Mouse (Mus musculus) neural tube, embryonic 12.5 days (tissue): ENCODE data around the gene Ttll5. TPM values are rescaled to one million over a fixed set of nuclear protein-coding genes. Genes with fewer than 3 reads are reported as not detected.

ENCODE experiments used
- ATAC-seq: fragments of 200-750 bp; cut with Nextera tagmentation; 2 replicates; pipeline ENCODE4 v1.8.0; 2017; ENCODE audit warnings: low read depth, mild to moderate bottlenecking, moderate TSS enrichment, moderate library complexity; ENCODE audit not compliant: low FRiP score
- H3K27ac ChIP-seq: fragments of 300-500 bp; sonication (generic); 2 replicates; pipeline ENCODE4 v1.5.1; 2016
- H3K27me3 ChIP-seq: fragments of 300-500 bp; sonication (generic); replicated peaks from 2 replicates; pipeline ENCODE4 v1.6.1; 2016; ENCODE audit warnings: mild to moderate bottlenecking
- H3K36me3 ChIP-seq: fragments of 300-500 bp; sonication (generic); 2 replicates; pipeline ENCODE4 v1.6.1; 2016; ENCODE audit warnings: mild to moderate bottlenecking
- H3K4me1 ChIP-seq: fragments of 300-500 bp; sonication (generic); 2 replicates; pipeline ENCODE4 v1.6.1; 2016
- H3K4me2 ChIP-seq: fragments of 300-500 bp; sonication (generic); replicated peaks from 2 replicates; pipeline ENCODE4 v1.6.1; 2016; ENCODE audit warnings: mild to moderate bottlenecking
- H3K4me3 ChIP-seq: fragments of 300-500 bp; sonication (generic); 2 replicates; pipeline ENCODE4 v1.5.1; 2016
- H3K9ac ChIP-seq: fragments of 300-500 bp; sonication (generic); 2 replicates; pipeline ENCODE4 v1.6.1; 2016; ENCODE audit warnings: mild to moderate bottlenecking
- H3K9me3 ChIP-seq: fragments of 300-500 bp; sonication (generic); 2 replicates; pipeline ENCODE4 v1.6.1; 2016; ENCODE audit warnings: mild to moderate bottlenecking
- WGBS: fragments of 180-500 bp; shearing (Covaris S2); methylation state at CpG from one replicate; pipeline ENCODE4 v1.1.7; 2016; 5-methylcytosine and 5-hydroxymethylcytosine counted together
- polyA plus RNA-seq: library from polyadenylated mRNA; unstranded; fragments of >200 nt; fragmentation: Nextera tagmentation; extraction: Ambion mirVana; gene quantifications from 2 replicates; pipeline ENCODE4 v1.2.1, GENCODE M21; 2016

Gene Ttll5
- polyA plus RNA-seq, 1 experiment from 2014 or later: 12.7 TPM

DNA sequence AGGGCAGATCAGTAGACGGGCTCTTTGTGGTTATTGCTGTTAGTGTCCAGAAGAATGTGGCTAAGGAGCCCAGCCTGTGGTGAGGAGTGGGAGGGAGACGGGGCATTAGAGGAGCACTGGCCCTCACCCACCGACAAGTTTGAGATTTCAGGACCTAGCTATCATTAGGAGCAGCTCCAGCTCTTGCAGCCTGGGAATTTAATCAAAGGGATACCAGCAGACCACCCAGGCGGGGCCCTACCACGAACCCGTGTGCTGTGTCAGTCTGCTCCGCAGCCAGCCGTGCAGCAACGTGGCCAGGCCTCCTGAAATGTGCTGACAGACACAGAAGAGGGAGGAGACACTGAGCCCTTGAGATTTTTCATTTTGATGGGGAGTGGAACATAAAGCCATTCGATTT is 119.0 kb downstream of the Ttll5 start:
- no peak overlapping the region for H3K27ac ChIP-seq
- H3K27me3 ChIP-seq: no peaks in the 10 kb centered on the region
- ATAC-seq: no peak
- no peak overlapping the region for H3K9ac ChIP-seq
- no peaks in the 10 kb centered on the region for H3K4me1 ChIP-seq
- WGBS: 48% methylated on average over 10 of the region's 10 CpGs
- H3K4me2 ChIP-seq: no peak overlapping the region
- no peaks in the 10 kb centered on the region for H3K9me3 ChIP-seq
- H3K4me3 ChIP-seq: no peak overlapping the region
- H3K36me3 ChIP-seq: no peaks in the 10 kb centered on the region

DNA sequence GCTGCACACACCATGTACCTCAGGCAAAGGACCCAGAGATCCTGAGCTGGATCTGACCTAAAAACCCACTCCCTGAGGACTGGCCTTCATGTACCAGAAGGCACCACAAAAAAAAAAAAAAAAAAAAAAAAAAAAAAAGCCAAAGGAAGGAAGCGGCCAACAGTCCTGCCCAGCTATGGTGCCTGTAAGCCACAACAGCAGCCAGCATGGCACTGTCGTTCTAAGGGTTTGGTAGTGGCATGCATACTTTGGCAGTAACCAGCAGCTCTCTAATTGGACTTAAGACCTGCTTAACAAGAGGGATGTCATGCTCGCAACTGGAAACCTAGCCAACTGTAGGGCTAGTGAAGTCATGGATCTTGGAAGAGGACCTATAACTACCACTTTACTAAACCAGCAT is 120.0 kb downstream of the Ttll5 start:
- Histone ChIP-seq H3K27ac (no peak overlapping the region), H3K4me2 (no peak overlapping the region), H3K9ac (no peak overlapping the region), H3K4me3 (no peak overlapping the region), H3K36me3 (no peaks in the 10 kb centered on the region), H3K4me1 (no peaks in the 10 kb centered on the region), H3K9me3 (no peaks in the 10 kb centered on the region), H3K27me3 (no peaks in the 10 kb centered on the region)
- 95% methylated on average over 3 of the region's 3 CpGs for WGBS
- ATAC-seq: no peak

DNA sequence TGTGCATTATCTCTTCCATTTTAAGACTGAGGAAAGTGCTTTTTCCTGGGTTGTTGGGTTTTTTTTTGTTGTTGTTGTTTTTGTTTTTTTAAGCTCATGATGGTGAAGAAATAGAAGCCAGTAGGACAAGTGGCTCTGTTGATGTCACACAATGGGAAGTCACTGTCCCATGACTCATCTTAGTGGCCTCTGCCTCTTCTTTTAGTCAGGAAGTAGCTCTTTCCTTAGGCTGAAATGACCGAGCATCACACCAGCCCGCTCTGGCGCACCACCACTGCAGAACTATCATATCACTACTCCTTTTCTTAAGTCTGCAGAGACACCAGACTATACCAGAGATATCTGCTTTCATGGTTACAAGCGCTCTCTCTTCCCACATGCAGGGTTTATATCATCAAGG is 122.7 kb downstream of the Ttll5 start:
- WGBS: 93% methylated on average over 4 of the region's 4 CpGs
- no peaks in the 10 kb centered on the region for H3K9me3 ChIP-seq
- H3K27me3 ChIP-seq: no peaks in the 10 kb centered on the region
- H3K9ac ChIP-seq: no peak overlapping the region
- no peaks in the 10 kb centered on the region for H3K4me1 ChIP-seq
- H3K4me3 ChIP-seq: no peak overlapping the region
- H3K4me2 ChIP-seq: no peak overlapping the region
- no peak for ATAC-seq
- H3K27ac ChIP-seq: no peak overlapping the region
- 0 out of 2 replicates have a peak, but pooled peaks cover 3% of the 10 kb centered on the region for H3K36me3 ChIP-seq

DNA sequence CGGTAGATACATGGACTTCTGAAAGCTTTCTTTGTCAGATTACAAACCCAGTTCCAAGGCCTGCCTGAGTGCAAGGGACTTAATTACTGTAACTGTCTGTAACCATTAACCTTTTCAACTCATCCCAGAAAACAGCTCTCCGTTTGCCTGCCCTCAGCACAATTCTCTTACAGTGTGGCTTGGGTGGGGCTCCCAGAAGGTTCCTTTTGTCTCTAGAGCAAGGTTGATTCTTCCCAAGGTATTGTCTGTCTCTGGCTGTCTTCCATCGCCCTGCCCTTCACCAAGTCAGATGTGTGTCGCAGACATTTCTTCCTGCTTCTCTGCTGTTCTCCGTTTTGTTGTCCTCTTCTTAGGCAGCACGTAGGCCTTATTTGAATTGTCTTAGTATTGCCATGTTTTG is 125.2 kb downstream of the Ttll5 start:
- Histone ChIP-seq H3K27me3 (no peaks in the 10 kb centered on the region), H3K9ac (no peak overlapping the region), H3K4me2 (no peak overlapping the region), H3K27ac (no peak overlapping the region), H3K9me3 (no peaks in the 10 kb centered on the region), H3K36me3 (0 out of 2 replicates have a peak, but pooled peaks cover 9% of the 10 kb centered on the region), H3K4me1 (no peaks in the 10 kb centered on the region), H3K4me3 (no peak overlapping the region)
- 84% methylated on average over 6 of the region's 6 CpGs for WGBS
- no peak for ATAC-seq

DNA sequence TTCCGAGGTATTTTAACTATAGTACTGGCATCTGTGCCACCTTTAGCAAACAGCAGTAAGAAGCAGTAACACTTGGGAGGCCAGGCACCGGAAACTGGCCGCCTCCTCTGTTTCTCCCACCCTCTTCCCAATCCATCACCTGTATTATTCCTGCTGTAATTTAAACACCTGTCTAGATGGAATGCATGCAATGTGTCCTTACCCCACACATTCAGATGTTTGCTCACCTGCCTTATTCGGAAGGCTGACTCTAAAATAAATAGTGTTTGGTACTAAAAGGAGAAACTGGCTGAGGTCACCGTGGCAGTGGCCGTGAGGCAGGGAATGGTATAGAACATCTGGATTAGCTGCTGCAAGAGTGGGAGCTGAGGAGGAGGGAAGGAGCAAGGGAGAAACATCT is 125.9 kb downstream of the Ttll5 start:
- WGBS: 85% methylated on average over 6 of the region's 6 CpGs
- ATAC-seq: no peak

DNA sequence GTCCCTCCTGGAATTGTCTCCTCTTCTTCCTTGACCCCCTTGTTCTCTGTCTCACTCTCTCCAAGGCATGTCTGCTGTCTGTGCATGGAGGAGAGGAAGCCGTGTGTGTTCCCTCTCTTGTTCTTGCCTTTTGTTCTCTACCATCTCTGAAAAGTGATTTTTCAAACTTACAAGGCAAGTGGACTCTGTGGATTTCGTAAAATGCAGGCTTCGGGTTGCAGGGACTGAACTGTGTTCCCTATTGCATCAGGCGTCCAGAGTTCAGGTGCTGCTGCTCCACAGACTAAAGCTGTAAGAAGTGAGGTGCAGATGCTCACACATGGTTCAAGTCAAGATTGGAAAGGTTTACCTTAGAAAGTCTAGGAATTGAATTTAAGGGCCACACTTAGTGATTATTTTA is 126.6 kb downstream of the Ttll5 start:
- no peak for ATAC-seq
- H3K9me3 ChIP-seq: no peaks in the 10 kb centered on the region
- H3K27me3 ChIP-seq: no peaks in the 10 kb centered on the region
- no peak overlapping the region for H3K9ac ChIP-seq
- H3K27ac ChIP-seq: no peak overlapping the region
- H3K4me3 ChIP-seq: no peak overlapping the region
- H3K36me3 ChIP-seq: 0 out of 2 replicates have a peak, but pooled peaks cover 10% of the 10 kb centered on the region
- H3K4me1 ChIP-seq: no peaks in the 10 kb centered on the region
- 90% methylated on average over 4 of the region's 4 CpGs for WGBS
- no peak overlapping the region for H3K4me2 ChIP-seq

More for the DNA sequence above, 125.9 kb downstream of the Ttll5 start:
- Histone ChIP-seq H3K36me3 (0 out of 2 replicates have a peak, but pooled peaks cover 10% of the 10 kb centered on the region), H3K9me3 (no peaks in the 10 kb centered on the region), H3K9ac (no peak overlapping the region), H3K27ac (no peak overlapping the region), H3K27me3 (no peaks in the 10 kb centered on the region), H3K4me3 (no peak overlapping the region), H3K4me1 (no peaks in the 10 kb centered on the region), H3K4me2 (no peak overlapping the region)

DNA sequence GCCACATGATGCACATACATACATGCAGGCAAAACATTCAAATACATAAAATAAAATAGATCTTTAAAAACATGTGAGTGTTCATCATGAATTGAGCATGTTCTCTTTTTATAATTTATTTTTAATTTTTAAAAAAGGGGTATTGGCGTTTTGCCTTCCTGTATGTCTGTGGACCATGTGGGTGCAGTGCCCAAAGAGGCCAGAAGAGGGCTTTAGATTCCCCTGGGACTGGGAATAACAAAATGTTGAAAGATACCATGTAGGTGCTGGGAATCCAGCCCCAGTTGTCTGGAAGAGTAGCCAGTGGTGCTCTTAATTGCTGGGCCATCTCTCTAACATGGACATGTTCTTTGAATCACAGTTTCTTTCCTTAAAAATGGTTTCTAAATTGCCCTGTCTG is 127.4 kb downstream of the Ttll5 start:
- WGBS: 96% methylated on average over 1 of the region's 1 CpGs

DNA sequence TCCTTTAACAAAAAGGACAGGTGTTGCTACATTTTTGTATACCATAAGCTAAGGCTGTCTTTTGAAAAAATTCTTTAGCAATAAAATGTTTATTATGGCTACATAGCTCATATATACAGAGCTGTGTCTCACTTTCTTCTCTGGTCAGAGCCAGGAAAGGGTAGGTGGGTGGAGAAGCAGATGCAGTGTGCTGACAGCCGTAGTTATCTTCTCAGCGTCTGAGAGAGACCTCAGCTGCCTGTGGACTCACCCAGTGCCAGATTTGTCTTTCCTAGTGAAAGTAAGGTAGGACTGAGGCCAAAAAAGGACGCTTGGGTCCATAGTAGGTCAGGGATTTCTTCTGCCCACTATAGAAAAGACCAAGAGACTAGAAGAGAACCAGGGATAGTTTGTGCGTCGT is 127.9 kb downstream of the Ttll5 start:
- no peak overlapping the region for H3K4me2 ChIP-seq
- no peaks in the 10 kb centered on the region for H3K27me3 ChIP-seq
- H3K27ac ChIP-seq: no peak overlapping the region
- no peak overlapping the region for H3K9ac ChIP-seq
- H3K4me3 ChIP-seq: no peak overlapping the region
- ATAC-seq: no peak
- peaks cover 17% of the 10 kb centered on the region for H3K36me3 ChIP-seq
- H3K4me1 ChIP-seq: no peaks in the 10 kb centered on the region
- WGBS: 94% methylated on average over 5 of the region's 5 CpGs
- no peaks in the 10 kb centered on the region for H3K9me3 ChIP-seq

More for the DNA sequence above, 127.4 kb downstream of the Ttll5 start:
- no peak for ATAC-seq
- Histone ChIP-seq H3K27me3 (no peaks in the 10 kb centered on the region), H3K9ac (no peak overlapping the region), H3K4me3 (no peak overlapping the region), H3K9me3 (no peaks in the 10 kb centered on the region), H3K36me3 (peaks cover 17% of the 10 kb centered on the region), H3K27ac (no peak overlapping the region), H3K4me1 (no peaks in the 10 kb centered on the region), H3K4me2 (no peak overlapping the region)

DNA sequence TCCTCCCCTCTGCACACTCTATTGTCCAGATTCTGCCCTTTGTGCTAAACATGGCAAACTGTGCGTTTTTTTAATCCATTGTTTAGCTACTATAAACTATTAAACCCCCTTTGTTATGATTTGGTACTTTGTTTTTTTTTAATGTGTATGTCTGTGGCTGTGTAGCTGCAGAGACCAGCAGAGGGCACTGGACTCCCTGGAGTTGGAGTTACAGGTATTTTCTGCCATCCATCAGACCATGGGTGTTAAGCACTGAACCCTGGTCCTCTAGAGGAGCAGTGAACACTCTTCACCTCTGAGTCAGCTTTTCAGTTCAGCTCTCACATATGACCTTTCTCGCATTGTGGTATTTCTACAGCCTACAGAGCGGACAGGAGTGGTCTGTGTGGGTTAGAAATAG is 129.7 kb downstream of the Ttll5 start:
- Histone ChIP-seq H3K27me3 (no peaks in the 10 kb centered on the region), H3K4me3 (no peak overlapping the region), H3K9me3 (no peaks in the 10 kb centered on the region), H3K4me1 (no peaks in the 10 kb centered on the region), H3K9ac (no peak overlapping the region), H3K4me2 (no peak overlapping the region), H3K36me3 (peaks cover 17% of the 10 kb centered on the region), H3K27ac (no peak overlapping the region)
- no peak for ATAC-seq
- WGBS: 90% methylated on average over 3 of the region's 3 CpGs

DNA sequence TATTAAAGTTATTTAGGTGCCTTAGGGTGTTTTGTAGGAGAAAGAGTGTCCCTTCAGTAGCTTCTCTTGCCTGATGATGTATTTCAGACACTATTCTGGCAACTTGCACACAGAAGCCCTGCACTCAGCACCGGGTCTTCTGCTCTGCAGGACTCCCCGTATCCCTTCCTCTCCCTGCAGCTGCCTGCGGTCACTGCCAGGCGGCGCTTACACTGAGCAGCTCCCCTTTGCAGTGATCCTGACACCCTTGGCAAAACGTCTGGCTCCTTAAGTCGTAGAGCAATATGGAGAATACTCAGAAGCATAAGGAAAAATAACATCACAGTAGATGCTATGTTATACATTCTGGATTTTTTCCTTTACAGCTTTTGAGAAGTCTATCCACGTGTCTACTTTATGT is 130.6 kb downstream of the Ttll5 start:
- Histone ChIP-seq H3K9me3 (no peaks in the 10 kb centered on the region), H3K36me3 (peaks cover 17% of the 10 kb centered on the region), H3K4me1 (peaks cover 3% of the 10 kb centered on the region; the same call in 1 of the 2 replicates), H3K4me3 (no peak overlapping the region), H3K9ac (no peak overlapping the region), H3K4me2 (no peak overlapping the region), H3K27me3 (no peaks in the 10 kb centered on the region), H3K27ac (no peak overlapping the region)
- 72% methylated on average over 8 of the region's 8 CpGs for WGBS
- no peak for ATAC-seq

DNA sequence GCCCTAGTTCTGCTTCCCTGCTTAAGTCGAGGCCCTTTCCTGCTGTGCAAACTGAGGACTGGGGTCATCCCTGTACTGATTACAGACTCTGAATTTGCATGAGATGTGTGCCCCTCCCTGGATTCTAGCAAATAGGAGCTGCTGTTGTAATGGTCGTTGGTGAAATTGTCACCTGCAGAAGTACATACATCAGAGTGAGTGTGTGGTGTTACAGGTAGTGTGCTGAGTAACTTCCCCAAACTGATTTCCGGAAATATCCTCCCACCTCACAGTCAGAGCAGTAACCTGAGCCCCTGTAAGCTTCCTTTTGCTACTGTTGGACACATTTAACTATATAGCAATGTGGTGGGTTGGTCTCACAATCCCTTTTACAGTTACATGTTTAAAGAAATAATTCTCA is 131.2 kb downstream of the Ttll5 start:
- H3K27ac ChIP-seq: no peak overlapping the region
- H3K9me3 ChIP-seq: no peaks in the 10 kb centered on the region
- peaks cover 7% of the 10 kb centered on the region; the same call in 1 of the 2 replicates for H3K4me1 ChIP-seq
- WGBS: 72% methylated on average over 3 of the region's 3 CpGs
- H3K4me3 ChIP-seq: no peak overlapping the region
- no peaks in the 10 kb centered on the region for H3K27me3 ChIP-seq
- ATAC-seq: no peak
- H3K9ac ChIP-seq: no peak overlapping the region
- H3K36me3 ChIP-seq: peaks cover 17% of the 10 kb centered on the region
- no peak overlapping the region for H3K4me2 ChIP-seq

DNA sequence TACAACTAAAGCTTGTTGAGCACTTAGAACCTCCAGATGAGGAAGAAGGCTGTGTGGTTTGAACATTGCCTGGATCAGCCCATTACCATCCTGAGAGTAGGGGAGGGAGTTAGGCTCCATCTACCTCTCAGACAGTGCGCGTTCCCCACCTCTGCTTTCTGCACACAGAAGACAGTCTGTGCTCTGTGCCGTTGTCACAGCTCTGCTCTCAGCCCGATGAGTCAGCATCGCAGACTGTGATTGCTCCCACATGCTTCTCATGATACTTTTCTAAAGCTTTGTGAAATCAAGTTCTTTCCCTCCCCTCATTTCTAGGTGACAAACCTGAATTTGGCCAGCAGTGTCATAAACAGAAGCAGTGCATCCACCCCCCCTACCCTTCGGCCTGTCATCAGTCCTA is 131.8 kb downstream of the Ttll5 start:
- Histone ChIP-seq H3K4me1 (peaks cover 7% of the 10 kb centered on the region; the same call in 1 of the 2 replicates), H3K27ac (no peak overlapping the region), H3K36me3 (peaks cover 17% of the 10 kb centered on the region), H3K4me2 (no peak overlapping the region), H3K27me3 (no peaks in the 10 kb centered on the region), H3K9ac (no peak overlapping the region), H3K9me3 (no peaks in the 10 kb centered on the region), H3K4me3 (no peak overlapping the region)
- no peak for ATAC-seq
- 91% methylated on average over 6 of the region's 6 CpGs for WGBS

DNA sequence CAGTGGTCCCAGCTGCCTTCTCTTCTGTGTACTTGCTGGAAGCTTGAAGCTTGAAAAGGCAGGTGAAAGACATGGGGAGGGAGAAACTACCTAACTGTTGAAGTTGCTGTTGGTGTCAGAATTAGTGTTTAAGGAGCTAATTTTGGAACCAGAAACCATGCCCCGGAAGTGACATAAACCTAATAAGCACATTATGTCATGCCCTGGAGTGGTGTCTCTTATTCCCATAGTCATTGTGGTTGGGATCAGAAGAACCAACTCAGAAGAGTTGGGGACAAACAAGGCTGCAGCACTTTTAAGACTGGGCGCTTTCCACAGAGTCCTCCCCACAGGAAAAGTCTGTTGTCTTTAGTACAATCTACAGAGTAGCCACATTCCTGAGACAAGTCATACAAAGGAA is 134.0 kb downstream of the Ttll5 start:
- no peak for ATAC-seq
- H3K4me1 ChIP-seq: peaks cover 7% of the 10 kb centered on the region; the same call in 1 of the 2 replicates
- H3K9ac ChIP-seq: no peak overlapping the region
- H3K27ac ChIP-seq: no peak overlapping the region
- 88% methylated on average over 2 of the region's 2 CpGs for WGBS
- no peaks in the 10 kb centered on the region for H3K27me3 ChIP-seq
- no peaks in the 10 kb centered on the region for H3K9me3 ChIP-seq
- peaks cover 14% of the 10 kb centered on the region for H3K36me3 ChIP-seq
- H3K4me3 ChIP-seq: no peak overlapping the region
- no peak overlapping the region for H3K4me2 ChIP-seq
